Mouse (Mus musculus) liver, embryonic 14.5 days (tissue): ENCODE data around the gene Il16. TPM values are rescaled to one million over a fixed set of nuclear protein-coding genes. Genes with fewer than 3 reads are reported as not detected.
"Not testable (repeated sequence)": the region's sequence is repeated elsewhere in the genome, so short reads cannot be mapped to it uniquely, and the experiment has no call there.

Source experiments
- ATAC-seq: fragments of 200-750 bp; cut with Nextera tagmentation; 2 replicates; pipeline ENCODE4 v1.8.0; 2017; ENCODE audit warnings: moderate number of reproducible peaks, mild to moderate bottlenecking, moderate library complexity; ENCODE audit not compliant: insufficient read depth
- DNase-seq, 3 experiments: peaks; one replicate each; pipeline ENCODE4 v3.0.0-alpha.2; 2012 to 2013; ENCODE audit warnings: low read depth in 3 of 3, low spot score in 3 of 3
- H3K27ac ChIP-seq: fragments of 300-500 bp; sonication (generic); 2 replicates; pipeline ENCODE4 v1.5.1; 2014; ENCODE audit warnings: moderate library complexity, mild to moderate bottlenecking, control low read depth, inconsistent platforms
- H3K27me3 ChIP-seq: fragments of 300-500 bp; sonication (generic); 2 replicates; pipeline ENCODE4 v1.6.1; 2014; ENCODE audit warnings: mild to moderate bottlenecking, low read length, moderate library complexity; ENCODE audit not compliant: control insufficient read depth, insufficient read depth
- H3K36me3 ChIP-seq: fragments of 300-500 bp; sonication (generic); replicated peaks from 2 replicates; pipeline ENCODE4 v1.6.1; 2014; ENCODE audit warnings: low read depth; ENCODE audit not compliant: control insufficient read depth, insufficient read depth
- H3K4me1 ChIP-seq, 2 experiments: fragments of 200-500 bp in 1 of 2; fragments of 300-500 bp in 1 of 2; sonication (generic) in 1 of 2; replicated peaks; 2 replicates each; pipeline ENCODE4 v1.6.1; 2012 to 2014; ENCODE audit warnings: antibody characterized with exemption in 1 of 2, inconsistent platforms in 1 of 2, low read length in 1 of 2; ENCODE audit not compliant: control insufficient read depth in 2 of 2, insufficient read depth in 2 of 2
- H3K4me2 ChIP-seq: fragments of 300-500 bp; sonication (generic); 2 replicates; pipeline ENCODE4 v1.6.1; 2014; ENCODE audit warnings: low read depth, mild to moderate bottlenecking, control low read depth, moderate library complexity
- H3K4me3 ChIP-seq, 2 experiments: fragments of 200-500 bp in 1 of 2; fragments of 300-500 bp in 1 of 2; sonication (generic) in 1 of 2; 2 replicates each; pipeline ENCODE4 v1.5.1; 2012 to 2014; ENCODE audit warnings: low read depth in 2 of 2, low read length in 2 of 2, mild to moderate bottlenecking in 2 of 2, control low read depth in 1 of 2, inconsistent platforms in 1 of 2, moderate library complexity in 1 of 2; ENCODE audit not compliant: insufficient read depth in 1 of 2
- H3K9ac ChIP-seq: fragments of 300-500 bp; sonication (generic); replicated peaks from 2 replicates; pipeline ENCODE4 v1.6.1; 2014; ENCODE audit warnings: mild to moderate bottlenecking, control low read depth, moderate library complexity
- H3K9me3 ChIP-seq: fragments of 300-500 bp; sonication (generic); 2 replicates; pipeline ENCODE4 v1.6.1; 2016; ENCODE audit warnings: low read length, mixed read lengths; ENCODE audit not compliant: control insufficient read depth
- CTCF ChIP-seq: IDR thresholded peaks from 2 replicates; pipeline ENCODE4 v1.5.1; 2016; ENCODE audit warnings: antibody characterized with exemption, low read depth, control low read depth
- EP300 ChIP-seq: IDR thresholded peaks from 2 replicates; pipeline ENCODE4 v1.6.1; 2016; ENCODE audit warnings: antibody characterized with exemption, low read depth
- WGBS: fragments of 180-500 bp; shearing (Covaris S2); extraction: QIAGEN DNeasy Blood & Tissue Kit; methylation state at CpG from one replicate; pipeline ENCODE4 v1.1.7; 2014; ENCODE audit not compliant: insufficient replicate concordance; 5-methylcytosine and 5-hydroxymethylcytosine counted together
- polyA plus RNA-seq, 2 experiments: library from polyadenylated mRNA; depleted of rRNA in 1 of 2; stranded (reverse) in 1 of 2; unstranded in 1 of 2; fragments of >200 nt; fragmentation: Nextera tagmentation in 1 of 2; extraction: Ambion mirVana in 1 of 2; gene quantifications; 2 replicates each; pipeline versions ENCODE4 v1.2.1 to v1.2.3; 2012 to 2014

Gene Il16
- polyA plus RNA-seq, 2 experiments: 2.3 to 3.8 TPM

DNA sequence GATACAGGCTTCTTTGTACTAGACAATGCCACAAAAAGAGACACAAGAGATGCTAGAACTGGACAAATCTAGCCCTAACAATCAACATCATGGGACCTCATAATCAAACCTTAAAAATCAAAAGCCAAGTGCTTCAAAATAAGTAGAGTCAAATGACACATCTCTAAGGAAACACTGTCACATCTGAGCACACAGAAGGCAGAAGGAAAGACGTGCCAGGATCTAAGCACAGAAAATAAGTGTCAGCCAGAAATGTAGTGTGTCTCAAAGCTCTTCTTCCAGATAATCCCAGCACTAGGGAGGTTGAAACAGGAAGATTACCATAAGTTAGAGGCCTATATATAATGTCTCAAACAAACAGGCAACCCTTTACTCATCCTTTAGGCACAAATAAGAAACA is 31.9 kb downstream of the Il16 start:
- H3K4me2 ChIP-seq: no peak overlapping the region
- H3K36me3 ChIP-seq: no peaks in the 10 kb centered on the region
- no peaks in the 10 kb centered on the region for H3K4me1 ChIP-seq
- no peak for ATAC-seq
- H3K4me3 ChIP-seq: no peak overlapping the region
- TF ChIP-seq EP300 (no peak), CTCF (no peak)
- no peaks in the 10 kb centered on the region for H3K9me3 ChIP-seq
- DNase-seq: no peak
- no peak overlapping the region for H3K27ac ChIP-seq
- no peaks in the 10 kb centered on the region for H3K27me3 ChIP-seq
- WGBS: 52% methylated on average over 1 of the region's 1 CpGs
- H3K9ac ChIP-seq: no peak overlapping the region

DNA sequence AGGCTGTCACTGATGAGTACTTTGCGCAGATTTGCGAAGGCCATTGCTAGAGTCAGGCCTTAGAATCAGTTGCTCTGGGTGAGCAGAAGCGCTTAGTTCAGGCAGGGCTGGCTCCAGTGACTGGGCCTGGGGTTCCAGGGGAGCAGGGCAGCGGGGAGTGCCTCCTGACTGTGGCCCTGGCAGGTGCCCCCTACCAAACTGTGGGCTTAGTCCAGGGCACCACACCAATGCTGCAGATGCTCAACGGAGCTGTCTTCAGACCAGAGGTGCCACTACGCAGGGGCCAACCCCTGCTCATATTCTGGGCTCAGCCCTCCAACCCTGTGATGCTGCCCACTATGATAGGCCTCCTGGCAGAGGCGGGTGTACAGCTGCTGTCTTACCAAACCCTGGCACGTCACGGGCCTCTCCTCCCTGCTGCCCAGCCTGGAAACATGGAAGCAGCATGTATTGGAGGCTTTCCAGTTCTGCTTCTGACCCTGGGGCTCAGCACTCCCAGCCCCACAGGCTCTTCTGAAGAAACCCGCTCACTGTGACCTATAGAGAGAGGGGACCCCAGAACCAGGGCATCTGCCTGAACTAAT is 33.8 kb downstream of the Il16 start:
- not testable (repeated sequence) for ATAC-seq, H3K27me3 ChIP-seq, H3K4me1 ChIP-seq, H3K4me2 ChIP-seq, H3K9me3 ChIP-seq, H3K27ac ChIP-seq, H3K4me3 ChIP-seq, H3K9ac ChIP-seq, H3K36me3 ChIP-seq, DNase-seq
- 63% methylated on average over 9 of the region's 10 CpGs for WGBS

DNA sequence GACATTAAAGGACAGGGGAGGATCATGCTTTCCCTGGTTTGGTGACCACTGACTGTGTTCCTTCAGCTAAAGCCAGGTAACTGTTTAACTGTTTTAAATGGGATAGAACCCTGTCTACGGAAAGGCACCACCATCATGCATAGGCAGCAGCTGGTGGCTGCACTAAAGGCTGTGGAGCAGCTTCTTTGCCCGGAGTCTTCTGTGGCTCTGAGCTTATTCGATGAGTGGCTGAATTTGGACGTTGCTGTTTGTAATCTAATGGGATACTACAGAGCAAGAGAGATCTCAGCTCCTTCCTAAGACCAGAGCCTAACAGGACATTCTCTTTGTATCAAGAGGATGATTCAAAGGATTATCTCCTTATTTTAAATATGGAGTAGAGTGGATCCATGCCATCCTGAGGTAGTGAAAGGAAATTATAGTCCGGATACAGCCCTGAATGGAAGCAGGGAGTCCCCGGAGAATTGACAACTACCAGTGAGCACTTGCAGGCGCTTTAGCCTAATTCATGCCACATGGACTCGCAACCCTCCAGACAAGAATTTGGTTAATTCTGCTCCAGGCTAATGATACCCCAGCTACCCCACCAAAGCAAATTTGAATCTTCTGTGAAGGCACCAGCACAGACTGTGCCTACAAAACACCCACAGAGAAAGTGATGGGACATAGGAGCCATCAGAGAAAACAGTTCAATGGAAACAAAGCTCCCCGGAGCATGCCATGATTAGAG is 42.3 kb downstream of the Il16 start:
- Histone ChIP-seq H3K4me3 (no peak overlapping the region), H3K27ac (no peak overlapping the region), H3K9ac (no peak overlapping the region), H3K27me3 (no peaks in the 10 kb centered on the region), H3K4me1 (no peaks in the 10 kb centered on the region), H3K36me3 (no peaks in the 10 kb centered on the region), H3K9me3 (no peaks in the 10 kb centered on the region), H3K4me2 (no peak overlapping the region)
- TF ChIP-seq EP300: no peak
- no peak for TF ChIP-seq CTCF
- DNase-seq (no peak), ATAC-seq (no peak)
- 64% methylated on average over 9 of the region's 9 CpGs for WGBS

DNA sequence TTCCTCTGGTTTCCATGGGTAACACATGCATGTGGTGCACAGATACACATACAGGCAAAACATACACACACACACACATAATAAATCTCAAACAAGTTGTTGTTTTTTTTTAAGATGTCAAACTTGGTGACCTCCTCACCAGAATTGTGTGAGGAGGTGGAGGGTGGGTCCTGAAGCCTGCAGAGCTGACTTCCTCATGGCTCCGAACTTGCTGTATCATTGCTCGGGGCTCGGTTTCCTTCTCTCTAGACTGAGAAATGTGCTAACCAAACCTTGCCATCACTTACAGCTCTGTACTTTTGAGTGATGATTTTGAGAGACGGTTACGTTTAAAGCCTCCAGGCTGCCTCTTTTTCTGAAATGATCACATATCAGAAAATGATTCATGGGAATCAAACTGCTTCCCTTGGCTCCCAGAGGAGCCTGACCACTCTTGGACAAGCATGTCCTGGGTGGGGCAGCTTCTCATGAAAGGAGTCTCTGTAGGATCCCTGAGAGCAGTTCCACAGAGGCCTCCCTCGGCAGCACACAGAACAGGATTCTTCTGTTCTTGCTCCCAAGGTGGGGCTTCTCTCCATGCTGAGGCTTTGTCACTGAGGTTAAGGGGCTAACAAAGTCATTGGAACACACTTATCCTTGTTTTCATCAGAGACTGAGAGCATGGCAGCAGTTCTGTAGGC is 46.3 kb downstream of the Il16 start:
- 39% methylated on average over 6 of the region's 6 CpGs for WGBS
- Histone ChIP-seq H3K27me3 (no peaks in the 10 kb centered on the region), H3K4me1 (no peaks in the 10 kb centered on the region), H3K36me3 (no peaks in the 10 kb centered on the region), H3K4me3 (no peak overlapping the region), H3K9ac (no peak overlapping the region), H3K9me3 (no peaks in the 10 kb centered on the region), H3K4me2 (no peak overlapping the region), H3K27ac (no peak overlapping the region)
- no peak for TF ChIP-seq CTCF
- TF ChIP-seq EP300: no peak
- ATAC-seq (no peak), DNase-seq (no peak)

DNA sequence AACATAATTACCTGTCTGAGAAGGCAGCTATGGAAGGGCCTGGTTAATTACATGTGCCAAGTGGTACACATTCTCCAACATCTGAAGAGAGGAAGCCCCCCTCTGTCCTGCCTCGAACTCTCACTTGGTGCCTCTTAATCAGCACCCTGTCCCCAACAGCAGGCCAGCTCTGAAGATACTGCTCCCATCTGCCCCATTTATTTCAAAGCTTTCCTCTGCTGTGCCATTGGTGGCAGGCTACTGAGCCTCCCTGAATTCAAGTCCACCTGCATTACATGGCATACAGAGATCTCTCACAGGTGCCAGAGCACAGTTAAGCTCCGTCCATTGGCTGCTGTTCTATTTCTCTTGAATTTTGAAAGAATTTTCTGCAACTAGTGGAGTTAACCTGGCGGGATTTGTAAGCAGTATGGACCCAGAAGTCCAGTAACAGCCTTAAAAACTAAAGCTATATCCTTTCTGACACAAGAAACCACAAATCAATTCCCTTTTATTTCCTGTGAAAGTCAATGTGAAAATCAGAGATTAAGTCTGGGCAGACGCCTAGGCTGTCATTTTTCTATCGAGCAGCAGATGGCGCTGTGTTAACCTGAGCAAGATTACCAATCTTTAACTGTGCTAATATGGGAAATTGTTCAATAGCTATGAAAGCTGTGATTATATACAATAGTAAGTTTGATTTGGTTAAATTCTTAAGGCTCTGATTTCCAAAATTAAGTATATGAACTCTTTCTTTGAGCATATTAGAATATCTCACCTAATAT is 49.9 kb downstream of the Il16 start:
- H3K4me3 ChIP-seq: no peak overlapping the region
- no peaks in the 10 kb centered on the region for H3K9me3 ChIP-seq
- ATAC-seq (no peak), DNase-seq (peak in 1 of 3 experiments; percentile 3)
- no peak overlapping the region for H3K27ac ChIP-seq
- no peaks in the 10 kb centered on the region for H3K36me3 ChIP-seq
- no peaks in the 10 kb centered on the region for H3K27me3 ChIP-seq
- no peaks in the 10 kb centered on the region for H3K4me1 ChIP-seq
- no peak overlapping the region for H3K9ac ChIP-seq
- TF ChIP-seq EP300 (no peak), CTCF (peak; percentile 74)
- no peak overlapping the region for H3K4me2 ChIP-seq
- WGBS: 26% methylated on average over 6 of the region's 6 CpGs
